Mouse (Mus musculus) C2C12 (cell line): ENCODE measurements at regions not wholly inside any gene's neighbourhood (a gene's known extent, or its start where the extent isn't known, plus 50 kb on each side); places are given as distances from the start of the nearest gene placed in this dataset.

Experiments used
- CTCF ChIP-seq: IDR thresholded peaks from one replicate; pipeline ENCODE4 v1.5.1; 2011; ENCODE audit not compliant: control insufficient read depth, insufficient read depth, insufficient read length
- FOSL1 ChIP-seq: IDR thresholded peaks from one replicate; pipeline ENCODE4 v1.8.0; 2011; ENCODE audit warnings: mild to moderate bottlenecking, low read length; ENCODE audit not compliant: poor library complexity, insufficient read depth, severe bottlenecking
- MAX ChIP-seq: IDR thresholded peaks from one replicate; pipeline ENCODE4 v1.6.1; 2011; ENCODE audit warnings: mild to moderate bottlenecking, control low read depth
- MYOD1 ChIP-seq: IDR thresholded peaks from one replicate; pipeline ENCODE4 v1.6.1; 2011; ENCODE audit warnings: low read depth; ENCODE audit not compliant: control insufficient read depth, insufficient read length
- USF1 ChIP-seq: IDR thresholded peaks from one replicate; pipeline ENCODE4 v1.6.1; 2011; ENCODE audit warnings: low read depth, mild to moderate bottlenecking, control low read depth, moderate library complexity

- TF ChIP-seq CTCF, result no peak
- TF ChIP-seq USF1, result no peak
- TF ChIP-seq FOSL1, result no peak
- no peak for TF ChIP-seq MYOD1
- TF ChIP-seq MAX, result no peak
Observed at GRCm38 (mm10) chr16:55706502-55706901, 132.2 kb downstream of the Nfkbiz start.
